Mouse (Mus musculus) retina, postnatal 1 day (tissue): ENCODE measurements at regions not wholly inside any gene's neighbourhood (a gene's known extent, or its start where the extent isn't known, plus 50 kb on each side); places are given as distances from the start of the nearest gene placed in this dataset.

Source experiments
- DNase-seq: peaks from one replicate; pipeline ENCODE4 v3.0.0-alpha.2; 2012

GRCm38 (mm10) chr5:27963765-27964164 lies 107.4 kb upstream of the Insig1 start:
- DNase-seq, result no peak

GRCm38 (mm10) chr5:27995186-27995585 lies 76.0 kb upstream of the Insig1 start:
- DNase-seq, result peak; percentile 68

- no peak for DNase-seq
Observed at GRCm38 (mm10) chr5:27997751-27998150, 73.4 kb upstream of the Insig1 start.

GRCm38 (mm10) chr5:28002922-28003321 lies 68.2 kb upstream of the Insig1 start:
- DNase-seq, result no peak

- DNase-seq, result no peak
Observed at GRCm38 (mm10) chr5:28003756-28004486, 67.2 kb upstream of the Insig1 start.

GRCm38 (mm10) chr5:28004487-28004827 lies 66.7 kb upstream of the Insig1 start:
- no peak for DNase-seq

GRCm38 (mm10) chr5:28009386-28009785 lies 61.8 kb upstream of the Insig1 start:
- no peak for DNase-seq

- no peak for DNase-seq
Observed at GRCm38 (mm10) chr5:28009871-28010270, 61.3 kb upstream of the Insig1 start.

GRCm38 (mm10) chr5:28010529-28010928 lies 60.6 kb upstream of the Insig1 start:
- DNase-seq, result no peak

GRCm38 (mm10) chr5:28012496-28012895 lies 58.7 kb upstream of the Insig1 start:
- no peak for DNase-seq

- no peak for DNase-seq
Observed at GRCm38 (mm10) chr5:28013619-28014273, 57.4 kb upstream of the Insig1 start.

GRCm38 (mm10) chr5:28019864-28020263 lies 51.3 kb upstream of the Insig1 start:
- no peak for DNase-seq
